Mouse (Mus musculus): ENCODE measurements around the gene Abhd18.
"Not testable (repeated sequence)": the region's sequence is repeated elsewhere in the genome, so short reads cannot be mapped to it uniquely, and the experiment has no call there.

Abhd18 gene

DNA sequence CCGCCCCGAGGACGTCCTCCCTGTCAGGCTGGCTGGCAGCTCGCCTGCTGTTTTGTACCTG is at the start of gene Abhd18:
Gene Abhd18 (plus strand): TSS at position 14 of the 61 bp plus-strand sequence.
- DNase-seq (ENCODE audit: low read depth, low spot score), result not testable (repeated sequence)

- DNase-seq (ENCODE audit: low read depth, low spot score), result no peak
Measured at GRCm38 (mm10) chr3:40798054-40798453, 48.7 kb upstream of the Abhd18 start.

DNA sequence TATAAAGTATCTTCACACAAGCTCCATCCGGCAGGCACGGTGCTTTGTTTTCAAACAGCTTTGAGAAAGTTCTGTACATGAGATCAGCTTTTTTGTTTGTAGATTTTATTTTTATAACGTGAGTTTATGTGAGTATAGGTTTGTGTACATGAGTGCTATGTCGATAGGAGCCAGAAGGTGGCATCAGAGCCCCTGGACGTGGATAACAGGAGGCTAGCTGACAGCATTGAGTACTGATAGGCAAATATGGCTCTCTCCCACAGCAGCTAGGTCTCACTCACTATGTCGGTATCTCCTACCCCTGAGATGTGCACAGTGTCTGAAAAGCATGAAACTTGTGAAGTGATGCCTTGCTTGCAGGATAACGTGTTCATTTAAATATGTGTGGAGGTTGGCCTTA is 48.3 kb upstream of the Abhd18 start:
- DNase-seq (ENCODE audit: low read depth, low spot score), result peak; percentile 11

DNA sequence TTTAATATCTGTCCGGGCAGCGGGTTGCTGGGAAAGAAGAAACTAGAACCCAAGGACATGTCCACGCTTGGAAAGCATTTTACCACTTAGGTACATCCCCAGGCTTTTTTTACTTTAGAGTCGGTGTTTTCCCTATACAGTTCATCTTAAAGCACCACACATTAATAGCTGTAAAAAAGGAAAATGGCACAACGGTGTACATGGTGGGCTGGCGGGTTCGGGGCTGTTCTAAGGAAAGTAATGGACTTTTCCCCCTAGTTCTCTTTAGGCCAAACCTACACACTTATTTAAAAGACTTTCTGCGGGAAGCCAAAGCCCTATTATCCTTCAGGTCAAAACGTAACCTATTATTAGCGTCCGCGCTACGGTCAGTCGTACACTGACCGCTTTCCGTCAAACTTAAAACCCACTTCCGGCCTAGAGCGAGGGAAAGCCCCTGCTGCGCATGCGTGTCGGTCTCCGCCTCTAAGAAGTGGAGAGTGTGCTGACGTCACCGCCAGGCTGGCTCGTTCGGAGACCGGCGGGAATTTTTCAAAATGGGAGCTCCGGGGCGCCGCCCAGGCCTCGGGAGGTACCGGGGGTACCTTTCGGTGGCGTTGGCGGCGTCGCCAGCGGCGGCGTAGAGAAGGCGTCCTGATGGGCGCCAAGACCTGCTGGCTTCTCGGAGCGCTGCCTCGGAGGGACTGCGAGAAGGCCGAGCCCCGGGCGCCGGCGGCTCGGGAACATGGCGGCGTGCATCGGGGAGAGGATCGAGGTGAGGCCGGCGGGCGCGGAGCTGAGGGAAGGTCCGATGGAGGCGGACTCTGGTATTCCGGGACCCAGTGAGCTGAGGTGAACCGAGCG is 47.0 kb upstream of the Abhd18 start, which contains the start of gene Plk4:
Gene Plk4 (plus strand): TSS at position 490 of the 843 bp plus-strand sequence.
- DNase-seq (ENCODE audit: low read depth, low spot score), result peak; percentile 97

DNA sequence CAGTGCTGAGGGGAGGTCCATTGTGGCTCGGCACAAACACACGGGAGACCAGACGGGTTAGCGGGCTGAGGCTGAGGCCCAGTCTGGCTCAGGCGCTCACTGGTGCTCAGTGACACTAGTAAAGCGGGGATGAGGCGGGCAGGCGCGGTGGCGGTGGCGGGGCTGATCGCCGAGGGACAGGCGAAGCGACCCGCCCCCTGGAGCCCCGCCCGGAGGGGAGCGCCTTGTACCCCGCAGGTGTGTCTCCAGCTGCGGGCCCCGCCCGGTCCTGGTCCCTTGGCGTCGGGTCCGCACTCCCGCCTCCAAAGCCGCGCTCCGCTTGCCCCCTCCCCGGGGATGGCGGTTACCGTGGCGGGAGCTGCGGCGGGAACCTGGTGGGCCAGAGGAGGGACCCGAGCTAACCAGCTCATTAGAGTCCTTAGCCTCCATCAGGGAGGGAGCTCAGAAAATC is 46.4 kb upstream of the Abhd18 start:
- peak; percentile 2 for DNase-seq (ENCODE audit: low read depth, low spot score)

DNA sequence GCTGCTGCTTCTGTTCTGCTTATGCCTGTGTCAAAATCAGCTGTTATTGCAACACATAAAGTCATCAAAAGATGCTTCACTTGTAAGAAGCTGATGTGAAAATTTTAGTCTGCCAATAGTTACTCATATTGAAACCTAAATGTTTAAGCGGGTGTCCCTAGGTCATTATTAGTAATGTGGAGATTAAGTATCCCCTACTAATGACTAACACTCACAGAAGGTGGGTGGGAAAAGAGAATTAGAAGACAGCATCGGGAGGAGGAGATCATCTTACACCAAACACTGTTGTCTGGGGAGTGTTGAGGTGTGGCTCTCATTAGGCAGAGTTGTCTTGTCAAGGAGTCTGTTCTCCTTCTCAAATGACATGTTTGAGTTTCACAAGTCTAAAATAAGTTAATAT is 39.9 kb upstream of the Abhd18 start:
- no peak for DNase-seq (ENCODE audit: low read depth, low spot score)

DNA sequence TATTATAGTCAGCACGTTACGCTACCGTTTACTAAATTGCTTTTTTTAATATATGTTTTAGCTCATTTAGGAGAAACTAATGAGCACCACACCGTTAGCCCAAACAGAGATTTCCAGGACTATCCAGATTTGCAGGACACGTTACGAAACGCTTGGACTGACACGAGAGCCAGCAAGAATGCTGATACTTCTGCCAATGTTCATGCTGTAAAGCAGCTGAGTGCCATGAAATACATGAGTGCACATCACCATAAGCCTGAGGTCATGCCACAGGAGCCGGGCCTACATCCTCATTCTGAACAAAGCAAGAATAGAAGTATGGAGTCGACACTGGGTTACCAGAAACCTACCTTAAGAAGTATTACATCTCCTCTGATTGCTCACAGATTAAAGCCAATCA is 38.1 kb upstream of the Abhd18 start:
- no peak for DNase-seq (ENCODE audit: low read depth, low spot score)

- no peak for DNase-seq (ENCODE audit: low read depth, low spot score)
Measured at GRCm38 (mm10) chr3:40809894-40810293, 36.9 kb upstream of the Abhd18 start.

GRCm38 (mm10) chr3:40813275-40813674 is 33.5 kb upstream of the Abhd18 start:
- no peak for DNase-seq (ENCODE audit: low read depth, low spot score)

DNA sequence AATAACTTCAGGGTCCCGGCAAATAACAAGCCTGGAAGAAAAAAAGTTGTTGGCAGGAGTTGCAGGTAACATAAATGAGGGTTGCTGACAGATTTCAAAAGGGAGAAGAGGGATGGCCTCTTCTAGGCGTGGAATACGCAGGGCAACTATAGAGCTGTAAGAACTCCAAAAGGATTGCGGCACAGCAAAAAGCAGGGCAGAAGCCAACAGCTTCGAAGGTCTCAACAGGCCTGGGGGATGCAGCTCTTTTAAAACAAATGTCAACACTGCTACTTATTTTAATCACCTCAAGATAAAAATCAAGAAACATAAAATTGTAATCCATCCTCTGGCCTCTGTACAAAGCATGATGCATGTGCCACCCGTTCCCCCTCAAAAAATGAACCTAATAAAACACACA is 1.2 kb upstream of the Abhd18 start:
- not testable (repeated sequence) for DNase-seq (ENCODE audit: low read depth, low spot score)

DNA sequence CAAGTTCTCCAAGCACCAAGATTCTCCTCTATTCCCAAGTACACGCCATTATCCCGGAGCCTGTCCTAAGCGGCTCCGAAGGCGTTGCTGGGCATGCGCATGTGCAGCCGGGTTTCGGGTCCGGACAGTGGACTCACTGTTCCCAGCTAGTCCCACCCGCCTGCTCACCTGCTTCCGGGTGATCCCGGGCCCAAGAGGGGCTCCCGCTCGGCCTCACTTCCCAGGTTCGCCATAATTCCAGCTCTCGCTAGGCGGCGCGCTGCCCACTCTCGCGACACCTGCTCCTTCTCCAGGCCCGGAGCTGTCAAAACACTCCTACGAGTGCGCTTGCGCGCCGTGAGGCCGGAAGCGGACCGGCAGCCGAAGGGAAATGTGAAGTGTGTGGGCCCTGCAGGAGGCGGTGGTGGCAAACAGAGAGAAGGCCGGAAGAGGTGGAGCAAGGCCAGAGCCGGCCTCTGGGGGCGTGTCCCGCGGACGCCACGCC is 255 bp upstream of the Abhd18 start, which contains the start of gene Mfsd8:
Gene Mfsd8 (minus strand): TSS at position 414 of the 484 bp plus-strand sequence.
- DNase-seq (ENCODE audit: low read depth, low spot score), result peak; percentile 99

GRCm38 (mm10) chr3:40847018-40847417 is 248 bp downstream of the Abhd18 start:
- peak; percentile 48 for DNase-seq (ENCODE audit: low read depth, low spot score)

DNA sequence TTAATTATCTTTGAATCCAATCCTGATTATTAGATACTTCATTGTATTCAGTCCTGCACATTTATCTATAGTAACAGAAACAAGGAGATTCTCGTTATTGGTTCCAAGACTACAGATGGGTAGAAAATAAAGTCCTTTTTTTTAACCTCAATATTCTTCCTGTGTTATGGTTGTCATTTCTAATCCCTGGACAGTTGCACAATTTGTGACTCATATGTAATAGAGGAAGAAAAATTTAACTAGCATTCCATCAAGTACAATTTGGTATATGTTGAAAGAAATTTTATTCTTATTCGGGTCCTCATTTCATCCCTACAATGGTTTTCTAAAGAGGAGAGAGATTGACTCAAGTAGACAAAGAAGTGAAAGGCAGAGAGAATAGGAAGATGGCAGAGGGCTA is 1.2 kb downstream of the Abhd18 start:
- DNase-seq (ENCODE audit: low read depth, low spot score), result not testable (repeated sequence)

DNA sequence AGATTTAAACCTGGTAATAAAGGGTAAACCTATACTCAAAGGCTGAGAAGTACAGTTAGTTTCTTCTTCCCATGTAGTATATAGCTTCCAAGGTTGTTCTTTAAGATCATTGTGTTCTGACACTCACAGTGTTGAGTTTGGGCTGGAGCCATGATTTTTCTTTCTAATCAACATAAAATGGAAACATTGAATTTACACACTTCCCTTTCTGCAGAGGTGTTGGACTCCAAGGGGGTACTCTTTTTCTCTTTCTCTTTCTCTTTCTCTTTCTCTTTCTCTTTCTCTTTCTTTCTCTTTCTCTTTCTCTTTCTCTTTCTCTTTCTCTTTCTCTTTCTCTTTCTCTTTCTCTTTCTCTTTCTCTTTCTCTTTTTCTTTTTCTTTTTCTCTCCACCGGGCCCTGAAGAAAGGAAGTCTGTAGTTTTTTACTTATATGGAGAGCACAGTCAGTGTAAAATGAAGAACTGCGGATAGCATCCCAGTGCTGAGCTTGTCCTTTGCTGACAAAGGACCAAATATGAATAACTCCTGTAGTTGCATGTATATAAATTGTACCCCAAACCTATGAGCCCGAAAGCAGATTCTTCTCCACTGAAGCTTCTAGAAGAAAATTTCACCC is 6.5 kb downstream of the Abhd18 start:
- DNase-seq (ENCODE audit: low read depth, low spot score), result not testable (repeated sequence)

GRCm38 (mm10) chr3:40893816-40894258 is 47.1 kb downstream of the Abhd18 start:
- DNase-seq (ENCODE audit: low read depth, low spot score), result peak; percentile 100

DNA sequence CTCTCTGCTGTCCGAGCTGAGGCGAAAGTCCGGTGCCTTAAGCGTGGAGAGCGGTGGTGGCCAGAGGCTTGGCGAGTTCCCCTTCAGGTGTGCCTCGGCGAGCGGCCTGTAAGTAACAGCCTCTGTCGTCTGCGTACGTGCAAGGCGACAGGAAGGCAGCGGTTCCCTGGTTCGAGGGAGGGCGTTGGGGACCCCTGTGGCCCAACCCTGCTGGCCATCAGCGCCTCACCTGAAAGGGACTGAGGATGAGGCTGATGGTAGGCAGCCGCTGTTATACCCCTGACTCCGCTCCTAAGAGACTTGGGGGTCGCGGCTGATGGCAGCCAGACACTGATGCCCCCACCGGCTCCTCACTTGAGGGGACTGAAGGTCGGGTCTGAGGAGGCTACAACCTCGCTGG is 47.6 kb downstream of the Abhd18 start:
- peak; percentile 14 for DNase-seq (ENCODE audit: low read depth, low spot score)

GRCm38 (mm10) chr3:40902443-40902842 is 55.7 kb downstream of the Abhd18 start, which contains the start of gene 1700034I23Rik:
Gene 1700034I23Rik, minus strand, starts transcription at chr3:40902543.
- DNase-seq (ENCODE audit: low read depth, low spot score), result not testable (repeated sequence)

GRCm38 (mm10) chr3:40938189-40938588 is 91.4 kb downstream of the Abhd18 start:
- DNase-seq (ENCODE audit: low read depth, low spot score), result no peak

DNA sequence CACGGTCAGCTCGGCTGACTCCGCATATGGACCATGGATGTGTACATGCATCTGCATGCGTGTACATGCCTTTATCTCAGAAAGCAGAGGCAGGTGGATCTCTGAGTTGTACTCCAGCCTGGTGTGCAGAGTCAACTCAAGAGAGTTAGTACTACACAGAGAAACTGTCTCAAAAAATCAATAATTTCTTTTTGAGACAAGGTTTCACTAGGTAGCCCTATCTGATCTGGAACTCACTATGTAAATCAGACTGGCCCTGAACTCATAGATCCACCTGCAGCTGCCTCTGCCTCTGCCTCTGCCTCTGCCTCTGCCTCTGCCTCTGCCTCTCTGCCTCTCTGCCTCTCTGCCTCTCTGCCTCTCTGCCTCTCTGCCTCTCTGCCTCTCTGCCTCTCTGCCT is 91.8 kb downstream of the Abhd18 start:
- no peak for DNase-seq (ENCODE audit: low read depth, low spot score)

DNA sequence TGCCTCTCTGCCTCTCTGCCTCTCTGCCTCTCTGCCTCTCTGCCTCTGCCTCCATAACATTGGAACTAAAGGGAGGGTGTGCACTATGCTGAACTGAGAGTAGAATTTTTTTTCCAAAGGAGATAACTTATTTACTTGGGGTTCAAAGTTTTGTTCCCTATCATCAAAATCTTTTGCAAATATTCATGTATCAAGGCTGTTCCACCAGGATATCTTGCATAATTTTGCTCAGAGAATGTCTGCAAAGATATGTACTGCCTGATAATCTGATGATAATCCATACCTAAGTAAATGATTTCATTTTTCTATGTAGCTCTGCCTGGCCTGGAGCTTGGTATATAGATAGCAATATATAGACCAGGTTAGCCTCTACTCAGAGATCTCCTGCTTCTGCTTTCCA is 92.2 kb downstream of the Abhd18 start:
- DNase-seq (ENCODE audit: low read depth, low spot score), result no peak

DNA sequence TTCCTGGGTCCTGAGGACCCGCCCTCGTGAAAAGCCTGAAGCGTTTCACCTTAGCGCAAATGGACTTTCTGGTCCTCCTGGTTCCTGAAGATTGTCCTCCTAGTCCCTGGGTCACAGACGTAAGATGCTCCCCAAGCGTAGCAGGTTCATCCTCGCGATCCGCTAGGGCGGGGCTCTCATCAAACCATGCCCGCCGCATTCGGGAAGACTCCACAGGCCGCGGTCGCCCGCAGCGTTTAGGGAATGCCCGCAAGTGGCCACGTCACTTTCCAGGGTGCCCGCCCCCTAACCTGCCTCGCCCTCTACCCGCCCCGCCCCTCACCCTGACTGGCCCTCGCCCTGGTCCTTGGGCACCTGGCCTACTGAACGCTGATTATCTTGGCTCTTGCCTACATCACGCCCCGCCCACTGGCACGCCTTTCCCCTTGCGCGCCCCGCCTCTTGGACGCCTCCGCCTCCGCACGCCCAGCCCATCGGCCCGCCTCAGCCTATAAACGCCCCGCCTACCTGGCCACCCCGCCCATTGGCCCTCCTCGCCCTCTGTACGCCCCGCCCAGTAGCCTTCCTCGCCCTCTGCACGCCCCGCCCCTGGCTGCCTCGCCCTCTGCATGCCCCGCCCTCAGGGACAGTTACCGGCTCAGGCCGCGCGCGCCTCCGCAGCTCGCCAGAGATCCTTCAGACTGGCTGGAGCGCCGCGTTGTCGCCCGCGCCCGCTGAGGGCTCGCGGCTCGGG is 102.6 kb downstream of the Abhd18 start, which contains the start of gene Larp1b:
Gene Larp1b (plus strand): TSS at position 659 of the 733 bp plus-strand sequence.
- peak; percentile 97 for DNase-seq (ENCODE audit: low read depth, low spot score)

- DNase-seq (ENCODE audit: low read depth, low spot score), result peak; percentile 27
Measured at GRCm38 (mm10) chr3:40949903-40950600, 103.3 kb downstream of the Abhd18 start.
